Mouse (Mus musculus): Measurements from ENCODE around the gene Gm49380. TPM values are rescaled to one million over a fixed set of nuclear protein-coding genes. Genes with fewer than 3 reads are reported as not detected.

Gene Gm49380
- total and polyA plus RNA-seq, 3 experiments: 0.21 to 0.23 TPM; not detected in 1

GRCm38 (mm10) chr9:44037106-44037505, 76.2 kb downstream of the Gm49380 start:
- no peaks in the 10 kb centered on the region for H3K79me2 ChIP-seq (replicated peaks; ENCODE audit: control insufficient read depth, insufficient read depth, low read length)
- intact Hi-C loops (cut with DNase I): no loop called here
- no peak overlapping the region for H3K9ac ChIP-seq (ENCODE audit: low read depth, low read length)
- no peak for DNase-seq
- H3K27me3 ChIP-seq (ENCODE audit: control insufficient read depth, insufficient read depth, low read length): no peaks in the 10 kb centered on the region
- WGBS: 84% methylated on average over 5 of the region's 5 CpGs
- TF ChIP-seq CTCF (IDR thresholded peaks at IDR 0.05) (no peak), EP300 (IDR thresholded peaks at IDR 0.05; ENCODE audit: insufficient read depth, low read depth, low read length) (no peak), POLR2A (IDR thresholded peaks at IDR 0.05; ENCODE audit: insufficient read depth, low read depth, low read length) (no peak)
- no peaks in the 10 kb centered on the region for H3K4me1 ChIP-seq (ENCODE audit: control insufficient read depth, insufficient read depth, low read length)
- H3K4me3 ChIP-seq: no peak overlapping the region
- no peaks in the 10 kb centered on the region for H3K36me3 ChIP-seq (ENCODE audit: control insufficient read depth, insufficient read depth, low read length)
- no peak overlapping the region for H3K27ac ChIP-seq

GRCm38 (mm10) chr9:44033957-44034727, 79.2 kb downstream of the Gm49380 start:
- H3K9ac ChIP-seq (ENCODE audit: low read depth, low read length): no peak overlapping the region
- H3K36me3 ChIP-seq (ENCODE audit: control insufficient read depth, insufficient read depth, low read length): no peaks in the 10 kb centered on the region
- H3K4me1 ChIP-seq (ENCODE audit: control insufficient read depth, insufficient read depth, low read length): no peaks in the 10 kb centered on the region
- H3K27ac ChIP-seq: no peak overlapping the region
- no peak for DNase-seq
- H3K79me2 ChIP-seq (replicated peaks; ENCODE audit: control insufficient read depth, insufficient read depth, low read length): no peaks in the 10 kb centered on the region
- TF ChIP-seq CTCF (IDR thresholded peaks at IDR 0.05) (no peak), POLR2A (IDR thresholded peaks at IDR 0.05; ENCODE audit: insufficient read depth, low read depth, low read length) (no peak), EP300 (IDR thresholded peaks at IDR 0.05; ENCODE audit: insufficient read depth, low read depth, low read length) (no peak)
- H3K4me3 ChIP-seq: no peak overlapping the region
- 63% methylated on average over 13 of the region's 13 CpGs for WGBS
- no peaks in the 10 kb centered on the region for H3K27me3 ChIP-seq (ENCODE audit: control insufficient read depth, insufficient read depth, low read length)
- intact Hi-C loops (cut with DNase I): no loop called here

GRCm38 (mm10) chr9:44033317-44033716, 80.0 kb downstream of the Gm49380 start:
- WGBS: 89% methylated on average over 5 of the region's 5 CpGs
- no peak for DNase-seq
- H3K4me1 ChIP-seq (ENCODE audit: control insufficient read depth, insufficient read depth, low read length): no peaks in the 10 kb centered on the region
- no peaks in the 10 kb centered on the region for H3K36me3 ChIP-seq (ENCODE audit: control insufficient read depth, insufficient read depth, low read length)
- H3K27me3 ChIP-seq (ENCODE audit: control insufficient read depth, insufficient read depth, low read length): no peaks in the 10 kb centered on the region
- no peak overlapping the region for H3K4me3 ChIP-seq
- H3K27ac ChIP-seq: no peak overlapping the region
- no peaks in the 10 kb centered on the region for H3K79me2 ChIP-seq (replicated peaks; ENCODE audit: control insufficient read depth, insufficient read depth, low read length)
- no peak for TF ChIP-seq CTCF (IDR thresholded peaks at IDR 0.05)
- intact Hi-C loops (cut with DNase I): no loop called here
- H3K9ac ChIP-seq (ENCODE audit: low read depth, low read length): no peak overlapping the region

- H3K79me2 ChIP-seq (replicated peaks; ENCODE audit: control insufficient read depth, insufficient read depth, low read length): no peaks in the 10 kb centered on the region
- DNase-seq: no peak
- H3K4me3 ChIP-seq: no peak overlapping the region
- WGBS: 60% methylated on average over 4 of the region's 4 CpGs
- no peaks in the 10 kb centered on the region for H3K27me3 ChIP-seq (ENCODE audit: control insufficient read depth, insufficient read depth, low read length)
- intact Hi-C loops (cut with DNase I): no loop called here
- no peak overlapping the region for H3K27ac ChIP-seq
- TF ChIP-seq POLR2A (IDR thresholded peaks at IDR 0.05; ENCODE audit: insufficient read depth, low read depth, low read length) (no peak), EP300 (IDR thresholded peaks at IDR 0.05; ENCODE audit: insufficient read depth, low read depth, low read length) (no peak)
- no peak overlapping the region for H3K9ac ChIP-seq (ENCODE audit: low read depth, low read length)
- H3K36me3 ChIP-seq (ENCODE audit: control insufficient read depth, insufficient read depth, low read length): no peaks in the 10 kb centered on the region
- no peaks in the 10 kb centered on the region for H3K4me1 ChIP-seq (ENCODE audit: control insufficient read depth, insufficient read depth, low read length)
Observed at GRCm38 (mm10) chr9:44031946-44032345, 81.4 kb downstream of the Gm49380 start.

- intact Hi-C loops (cut with DNase I): no loop called here
- WGBS: 77% methylated on average over 5 of the region's 5 CpGs
Observed at GRCm38 (mm10) chr9:44031079-44031478, 82.2 kb downstream of the Gm49380 start.

DNA sequence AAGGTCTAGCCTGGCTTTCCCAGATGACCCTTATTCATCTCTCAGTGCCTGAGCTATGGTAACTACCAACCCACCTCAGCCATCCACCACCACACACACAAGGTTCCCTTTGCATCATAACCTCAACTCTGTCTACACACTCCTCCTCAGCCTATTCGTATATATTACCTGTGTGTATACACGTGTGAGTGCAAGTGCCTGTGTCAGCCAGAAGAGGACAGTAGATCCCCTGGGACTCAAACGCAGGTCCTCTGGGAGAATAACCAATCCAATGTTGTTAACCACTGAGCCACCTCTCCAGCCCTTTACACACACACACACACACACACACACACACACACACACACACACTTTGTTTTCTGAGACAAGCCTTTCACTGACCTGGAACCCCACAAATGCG, 82.7 kb downstream of the Gm49380 start:
- WGBS: 91% methylated on average over 4 of the region's 4 CpGs
- DNase-seq: no peak
- Histone ChIP-seq H3K27ac (no peak overlapping the region), H3K79me2 (replicated peaks; ENCODE audit: control insufficient read depth, insufficient read depth, low read length) (no peaks in the 10 kb centered on the region), H3K27me3 (ENCODE audit: control insufficient read depth, insufficient read depth, low read length) (no peaks in the 10 kb centered on the region), H3K9ac (ENCODE audit: low read depth, low read length) (no peak overlapping the region), H3K4me1 (ENCODE audit: control insufficient read depth, insufficient read depth, low read length) (no peaks in the 10 kb centered on the region), H3K4me3 (no peak overlapping the region), H3K36me3 (ENCODE audit: control insufficient read depth, insufficient read depth, low read length) (no peaks in the 10 kb centered on the region)
- intact Hi-C loops (cut with DNase I): no loop called here
- TF ChIP-seq POLR2A (IDR thresholded peaks at IDR 0.05; ENCODE audit: insufficient read depth, low read depth, low read length) (no peak), CTCF (IDR thresholded peaks at IDR 0.05) (peak; percentile 22; the same call in 1 of the 2 replicates)

More at GRCm38 (mm10) chr9:44031079-44031478, 82.2 kb downstream of the Gm49380 start:
- Histone ChIP-seq H3K9ac (ENCODE audit: low read depth, low read length) (no peak overlapping the region), H3K4me3 (no peak overlapping the region), H3K36me3 (ENCODE audit: control insufficient read depth, insufficient read depth, low read length) (no peaks in the 10 kb centered on the region), H3K27ac (no peak overlapping the region), H3K79me2 (replicated peaks; ENCODE audit: control insufficient read depth, insufficient read depth, low read length) (no peaks in the 10 kb centered on the region), H3K27me3 (ENCODE audit: control insufficient read depth, insufficient read depth, low read length) (no peaks in the 10 kb centered on the region), H3K4me1 (ENCODE audit: control insufficient read depth, insufficient read depth, low read length) (no peaks in the 10 kb centered on the region)
- DNase-seq: no peak
- TF ChIP-seq CTCF (IDR thresholded peaks at IDR 0.05): no peak
- no peak for TF ChIP-seq POLR2A (IDR thresholded peaks at IDR 0.05; ENCODE audit: insufficient read depth, low read depth, low read length)
- TF ChIP-seq EP300 (IDR thresholded peaks at IDR 0.05; ENCODE audit: insufficient read depth, low read depth, low read length): no peak
